Comparison of ENCODE assay signal across 9 mouse cellular contexts in genomic region chr11:79003769-79004638, GRCm38 (mm10). TPM values are rescaled to one million over a fixed set of nuclear protein-coding genes. Genes with fewer than 3 reads are reported as not detected.
DNase-seq lines count a peak whose midpoint lies in the region; ATAC-seq and TF ChIP-seq lines count a peak whose summit lies in the region.
"Had no signal": no experiment of that assay in that cellular context is flagged by ENCODE, and none has a peak within 500 bp of the region (broad histone marks: within the 10 kb centered on the region; RNA-seq: fewer than 3 reads in every experiment).

No protein-coding gene starts in this region.

- no peaks in the 10 kb centered on the region for H3K36me3 ChIP-seq in heart, embryonic 13.5 days
- no peaks in the 10 kb centered on the region for H3K36me3 ChIP-seq in thymus, adult 2 months (ENCODE audit: control insufficient read depth, insufficient read depth, low read length)
- no peaks in the 10 kb centered on the region for H3K36me3 ChIP-seq in liver, embryonic 15.5 days (replicated peaks)
- H3K36me3 ChIP-seq: hindbrain, embryonic 15.5 days had no signal

- no peak for DNase-seq in heart, adult 9 months (ENCODE audit: low spot score in 2 of 2)
- peak; percentile 50 for DNase-seq in thymus, adult 2 months
- no peak for DNase-seq in thymus, postnatal 10 days (ENCODE audit: low spot score in 2 of 2)
- DNase-seq: cerebellum, postnatal 25 days had no signal

- H3K4me3 ChIP-seq in heart, embryonic 13.5 days, result no peak overlapping the region
- H3K4me3 ChIP-seq in thymus, adult 2 months (ENCODE audit: control insufficient read depth, insufficient read depth, low read length), result no peak overlapping the region
- H3K4me3 ChIP-seq in liver, embryonic 15.5 days (replicated peaks), result no peak overlapping the region
- H3K4me3 ChIP-seq: hindbrain, embryonic 15.5 days had no signal

- no peak overlapping the region for H3K9ac ChIP-seq in heart, embryonic 13.5 days
- no peak overlapping the region for H3K9ac ChIP-seq in liver, embryonic 15.5 days
- H3K9ac ChIP-seq: hindbrain, embryonic 15.5 days had no signal

- H3K27ac ChIP-seq in heart, embryonic 13.5 days (replicated peaks), result peak overlapping the region; percentile 79
- peak overlapping the region; percentile 91 for H3K27ac ChIP-seq in thymus, adult 2 months (ENCODE audit: control insufficient read depth, insufficient read depth, low read length)
- peak overlapping the region; percentile 29; the same call in 1 of the 2 replicates for H3K27ac ChIP-seq in liver, embryonic 15.5 days (replicated peaks)
- H3K27ac ChIP-seq: hindbrain, embryonic 15.5 days had no signal

- no peak for ATAC-seq in heart, embryonic 13.5 days (ENCODE audit: extremely low read depth, insufficient number of reproducible peaks, low FRiP score, low TSS enrichment)
- ATAC-seq in liver, embryonic 15.5 days (ENCODE audit: insufficient read depth), result no peak
- ATAC-seq in activated CD4-positive, CD25-positive, alpha-beta regulatory T cell, adult 4 months, result no peak
- ATAC-seq in megakaryocyte-erythroid progenitor cell, adult 5-6 weeks (replicated peaks; ENCODE audit: low FRiP score, low TSS enrichment, poor library complexity, severe bottlenecking), result no peak

- no peak for TF ChIP-seq POLR2A in thymus, adult 2 months (IDR thresholded peaks at IDR 0.05; ENCODE audit: control insufficient read depth, extremely low read depth, insufficient read depth, low read length, poor library complexity)

- no peaks in the 10 kb centered on the region for H3K27me3 ChIP-seq in heart, embryonic 13.5 days (replicated peaks)
- H3K27me3 ChIP-seq in thymus, adult 2 months (ENCODE audit: control insufficient read depth, insufficient read depth, low read length), result no peaks in the 10 kb centered on the region
- H3K27me3 ChIP-seq in liver, embryonic 15.5 days, result no peaks in the 10 kb centered on the region
- H3K27me3 ChIP-seq: hindbrain, embryonic 15.5 days had no signal

- WGBS in heart, embryonic 13.5 days, result 69% methylated on average over 10 of the region's 10 CpGs
- WGBS in thymus, adult 2 months, result 36% methylated on average over 10 of the region's 10 CpGs
- WGBS in liver, embryonic 15.5 days (ENCODE audit: insufficient replicate concordance), result 32% methylated on average over 10 of the region's 10 CpGs

- H3K9me3 ChIP-seq in heart, embryonic 13.5 days, result no peaks in the 10 kb centered on the region
- H3K9me3 ChIP-seq in liver, embryonic 15.5 days (replicated peaks), result no peaks in the 10 kb centered on the region
- H3K9me3 ChIP-seq: hindbrain, embryonic 15.5 days had no signal

- H3K4me2 ChIP-seq in heart, embryonic 13.5 days, result no peak overlapping the region
- no peak overlapping the region for H3K4me2 ChIP-seq in liver, embryonic 15.5 days
- H3K4me2 ChIP-seq: hindbrain, embryonic 15.5 days had no signal

- TF ChIP-seq CTCF in thymus, adult 2 months (IDR thresholded peaks at IDR 0.05; ENCODE audit: borderline replicate concordance, control insufficient read depth, extremely low read depth, insufficient read depth, low read length, poor library complexity), result no peak

- peaks cover 21% of the 10 kb centered on the region for H3K4me1 ChIP-seq in heart, embryonic 13.5 days
- H3K4me1 ChIP-seq in thymus, adult 2 months (replicated peaks; ENCODE audit: control insufficient read depth, insufficient read depth, low read length), result peaks cover 50% of the 10 kb centered on the region
- peaks cover 50% of the 10 kb centered on the region for H3K4me1 ChIP-seq in liver, embryonic 15.5 days (replicated peaks)
- H3K4me1 ChIP-seq: hindbrain, embryonic 15.5 days had no signal

RNA-seq across cellular contexts. Expression of gene Lgals9, which starts 19.3 kb away (rescaled TPM):
- polyA plus RNA-seq in heart, embryonic 13.5 days (2015; fragmentation: Nextera tagmentation; extraction: Ambion mirVana), result 60.2 and 67.9 TPM in 2 replicates
- polyA plus RNA-seq in thymus, adult 2 months (2012; rRNA removed), result 589 and 601 TPM in 2 replicates
- polyA plus RNA-seq in liver, embryonic 15.5 days (2015; fragmentation: Nextera tagmentation; extraction: Ambion mirVana), result 154 and 177 TPM in 2 replicates
- polyA plus RNA-seq in activated CD4-positive, CD25-positive, alpha-beta regulatory T cell, adult 4 months (2017; shearing (Covaris generic)), result 100 to 1,000 TPM; 309 to 317 TPM
- 535 and 677 TPM in 2 replicates for total RNA-seq in megakaryocyte-erythroid progenitor cell, adult 5-6 weeks (2014; fragmentation: Nextera tagmentation)
- 135 and 231 TPM in 2 replicates for total RNA-seq in megakaryocyte-erythroid progenitor cell, adult 5-6 weeks (2017)

Comparison
In these comparisons a context has a peak if more than half of its experiments do, and no peak if none do; other contexts are left out.
1. H3K27ac ChIP-seq: peak in every context shown above with its lines; median percentile 91 in thymus, adult 2 months; 79 in heart, embryonic 13.5 days; 29 in liver, embryonic 15.5 days.